Mouse (Mus musculus) brain, adult 2 months (tissue): ENCODE data around the gene Zdhhc6.

Source experiments
- DNase-seq: peaks from one replicate; pipeline ENCODE4 v3.0.0; 2011; ENCODE audit warnings: low read depth, low spot score

Gene Zdhhc6

DNA sequence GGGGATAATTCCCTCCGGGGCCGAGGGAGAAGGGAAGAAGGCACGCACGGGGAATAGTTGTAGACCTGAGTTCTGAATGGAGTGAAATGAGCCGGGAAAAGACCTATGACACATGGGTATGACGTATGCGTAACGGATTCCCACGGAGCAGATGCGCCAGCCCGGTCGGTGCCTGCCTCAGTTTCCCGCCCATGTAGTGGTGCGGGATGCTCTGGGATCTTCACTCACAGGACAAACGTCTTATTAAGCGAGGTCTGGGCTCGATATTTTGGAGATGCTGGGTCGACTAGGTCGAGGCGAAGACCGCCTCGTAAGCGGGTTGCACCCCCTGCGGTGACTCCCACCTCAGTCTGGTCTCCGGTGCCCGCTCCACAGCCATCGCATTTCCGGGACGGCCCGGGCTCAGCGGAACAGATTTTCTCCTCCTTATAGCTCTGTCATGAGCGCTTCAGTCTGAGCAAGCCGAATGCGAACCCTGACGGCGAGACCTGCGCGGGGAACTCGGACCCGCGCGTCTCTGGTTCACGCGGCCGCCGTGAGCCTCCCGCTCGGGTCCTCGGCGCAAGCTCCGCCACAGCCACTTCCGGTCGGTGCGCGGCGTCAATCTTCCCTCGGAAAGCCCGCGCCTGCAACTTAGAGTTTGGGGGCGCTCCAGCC, at the start of gene Zdhhc6:
Gene Zdhhc6, minus strand, starts transcription at position 581 of the 657 bp plus-strand sequence.
- DNase-seq = no peak

- peak; percentile 80 for DNase-seq
Measured at GRCm38 (mm10) chr19:55362606-55363005, 46.8 kb upstream of the Zdhhc6 start.

DNA sequence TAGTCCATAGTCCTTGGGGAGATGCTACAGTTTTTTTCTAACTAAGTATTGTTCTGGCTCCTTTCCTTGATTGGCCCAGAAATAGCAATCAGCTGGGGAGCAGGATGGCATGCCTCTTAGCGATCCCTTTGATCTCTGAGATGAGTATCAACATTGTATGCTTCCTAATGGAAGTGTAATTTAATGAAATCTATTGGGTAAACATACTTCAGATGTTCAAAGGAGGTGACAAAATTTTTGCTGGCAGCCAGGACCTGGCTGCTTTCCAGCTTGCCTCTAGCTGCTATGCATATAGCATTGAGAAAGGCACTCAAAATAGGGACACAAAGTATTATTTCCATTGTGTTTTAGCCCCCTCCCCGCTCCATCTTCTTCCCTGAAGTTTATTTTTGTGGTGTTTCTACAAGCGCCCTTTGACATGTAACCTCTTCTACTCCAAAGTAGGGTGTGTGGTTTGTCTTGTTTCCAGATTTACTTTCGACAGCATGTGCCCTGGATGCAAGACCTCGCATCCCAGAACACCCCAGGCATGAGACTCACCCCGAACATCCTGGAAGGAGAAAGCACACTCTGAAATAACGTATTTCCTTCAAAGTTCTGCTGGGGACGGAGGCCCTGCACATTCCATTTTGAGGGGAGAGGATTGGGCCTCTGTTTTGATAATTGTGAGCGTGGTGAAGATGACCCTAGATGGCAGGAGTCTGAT, 35.0 kb upstream of the Zdhhc6 start:
- DNase-seq = no peak

GRCm38 (mm10) chr19:55348187-55348586, 32.4 kb upstream of the Zdhhc6 start:
- no peak for DNase-seq

- no peak for DNase-seq
Measured at GRCm38 (mm10) chr19:55343274-55343673, 27.4 kb upstream of the Zdhhc6 start.

DNA sequence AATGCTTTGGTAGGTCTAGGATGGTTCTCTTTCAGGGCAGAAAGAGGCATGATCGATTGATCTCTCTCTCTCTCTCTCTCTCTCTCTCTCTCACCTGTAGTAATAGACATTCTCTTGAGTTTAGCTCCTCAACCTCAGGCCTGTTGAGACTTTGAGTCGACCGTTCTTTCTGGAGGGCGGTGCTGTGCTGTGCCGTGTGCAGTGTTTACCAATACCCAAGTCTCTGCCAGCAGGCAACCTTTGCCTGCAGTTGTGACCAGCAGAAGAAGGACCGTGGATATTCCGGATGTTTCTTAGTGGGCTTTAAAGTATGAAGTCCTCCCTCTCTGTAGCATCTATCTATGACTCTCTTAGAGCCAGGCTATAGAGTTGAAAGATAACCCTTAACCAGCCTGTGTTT, 26.6 kb upstream of the Zdhhc6 start:
- DNase-seq = no peak

DNA sequence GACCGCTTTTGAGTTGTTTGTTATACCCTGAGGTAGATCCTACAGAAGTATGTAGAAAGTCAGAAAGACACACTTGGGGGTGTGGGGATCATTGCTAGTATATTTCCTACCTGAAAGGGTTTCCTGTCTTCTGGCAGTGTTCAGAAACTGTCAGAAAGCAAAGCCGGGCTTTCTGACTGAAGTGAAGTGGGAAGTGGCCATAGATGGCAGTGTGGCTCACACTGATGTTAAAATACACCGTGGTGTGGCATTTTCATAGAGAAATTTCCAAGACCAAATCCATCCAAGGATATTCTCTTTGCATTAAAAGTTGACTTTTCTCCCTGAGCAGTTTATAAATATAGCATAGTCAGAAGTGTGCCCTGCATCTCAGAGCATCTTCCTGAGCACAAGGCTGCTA, 25.5 kb upstream of the Zdhhc6 start:
- peak; percentile 39 for DNase-seq

DNA sequence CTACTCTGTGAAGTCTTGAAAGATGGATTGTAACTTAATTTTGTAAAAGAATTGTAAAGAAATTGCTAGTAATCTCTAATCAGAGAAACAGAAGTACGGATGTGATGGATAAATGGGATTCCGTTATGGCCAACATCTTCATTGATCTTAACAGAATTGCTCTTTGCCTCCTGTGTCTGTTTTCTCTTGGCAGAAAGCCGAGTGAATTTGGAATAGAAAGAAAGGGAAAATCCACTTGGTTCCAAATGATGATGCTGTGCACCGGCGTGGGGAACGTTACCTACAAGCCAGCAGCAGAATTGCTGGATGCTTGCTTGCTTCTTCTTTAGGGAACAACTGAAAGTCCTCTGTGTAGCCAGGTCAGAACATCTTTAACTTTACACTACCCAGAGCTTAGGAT, 24.7 kb upstream of the Zdhhc6 start:
- DNase-seq = no peak

GRCm38 (mm10) chr19:55337664-55338063, 21.8 kb upstream of the Zdhhc6 start:
- peak; percentile 50 for DNase-seq

- DNase-seq = peak; percentile 61
Measured at GRCm38 (mm10) chr19:55337066-55337465, 21.2 kb upstream of the Zdhhc6 start.

DNA sequence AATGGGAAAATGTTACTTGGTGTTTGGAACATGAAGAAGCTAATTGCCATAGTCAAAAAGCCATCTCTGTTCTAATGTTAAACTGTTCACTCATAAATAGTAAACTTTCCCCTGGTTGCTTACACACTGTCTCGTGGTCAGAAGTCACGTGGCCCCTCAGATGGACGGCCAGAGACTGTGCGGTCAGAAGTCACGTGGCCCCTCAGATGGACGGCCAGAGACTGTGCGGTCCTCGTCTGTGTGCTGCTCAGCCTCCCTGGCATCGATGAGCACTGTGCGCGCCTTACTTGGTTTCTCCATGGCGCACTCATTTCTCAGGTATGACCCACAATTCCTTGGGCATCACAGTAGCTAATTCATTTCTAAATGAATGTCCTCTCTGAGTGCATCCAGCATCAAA, 20.6 kb upstream of the Zdhhc6 start:
- DNase-seq = no peak

DNA sequence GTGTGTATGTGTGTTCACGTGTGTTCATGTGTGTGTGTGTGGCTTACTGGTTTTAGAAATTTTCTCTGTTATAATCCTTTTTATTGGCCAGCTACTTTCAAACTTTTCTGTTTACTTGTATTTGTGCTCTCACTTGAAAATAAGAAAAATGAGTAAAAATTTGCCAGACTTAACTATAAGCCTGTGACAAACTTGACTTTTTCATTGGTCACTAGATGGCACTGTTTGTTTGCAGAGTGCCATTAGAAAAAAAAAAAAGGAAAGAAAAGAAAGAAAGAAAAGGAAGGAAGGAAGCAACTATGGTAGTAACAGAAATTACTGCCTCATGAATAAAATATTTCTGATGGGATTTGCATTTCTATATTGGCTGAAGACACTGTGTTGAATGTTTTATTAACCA, 20.0 kb upstream of the Zdhhc6 start:
- DNase-seq = peak; percentile 54

DNA sequence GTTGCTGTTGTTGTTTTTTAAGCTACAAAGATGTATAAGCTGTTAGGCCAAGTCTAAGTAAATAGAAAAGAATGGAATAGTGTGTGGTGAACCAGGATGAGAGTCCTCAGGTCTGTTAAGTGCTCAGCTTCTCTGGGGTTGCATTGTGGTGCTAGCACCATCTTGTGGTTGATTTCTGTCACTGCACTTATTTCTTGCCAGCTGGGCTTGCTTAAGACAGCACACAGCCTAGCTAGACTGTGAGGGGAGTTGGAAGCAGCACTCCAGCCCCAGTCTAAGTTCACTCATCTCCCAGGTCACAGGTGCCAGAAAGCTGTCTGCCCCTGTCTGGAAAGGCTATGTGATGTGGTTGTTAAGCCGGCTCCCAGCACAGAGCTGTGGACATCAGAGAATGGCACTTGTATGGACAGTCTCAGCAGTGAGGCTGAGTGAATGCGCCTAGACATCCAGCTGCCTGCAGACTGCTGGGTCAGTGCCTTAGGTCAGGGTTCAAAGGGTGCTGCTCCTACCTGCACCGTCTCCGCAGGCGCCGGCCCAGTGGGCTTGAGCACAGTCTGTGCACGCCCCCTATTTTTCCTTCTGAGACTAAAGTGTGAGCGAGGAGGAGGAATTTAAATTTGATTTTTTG, 16.9 kb upstream of the Zdhhc6 start:
- DNase-seq = peak; percentile 91

DNA sequence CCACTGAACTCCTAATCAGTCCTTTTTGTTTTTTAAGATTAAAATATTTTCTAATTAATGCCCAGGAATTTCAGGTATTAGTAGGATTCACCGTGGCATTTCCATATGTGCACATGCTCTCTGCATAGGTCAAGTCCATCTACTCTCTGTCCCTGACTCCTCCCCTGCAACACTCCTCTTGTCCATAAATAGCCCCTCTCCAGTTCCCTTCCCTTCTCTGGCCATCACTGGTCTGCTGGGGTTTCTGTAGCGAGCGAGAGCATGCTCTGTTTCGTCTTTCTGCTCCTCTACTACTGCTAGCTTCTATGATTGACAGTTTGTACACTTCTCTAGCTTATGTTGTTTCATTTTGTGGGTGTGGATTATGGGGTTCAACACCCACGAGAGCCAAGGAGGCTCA, 15.9 kb upstream of the Zdhhc6 start:
- no peak for DNase-seq

DNA sequence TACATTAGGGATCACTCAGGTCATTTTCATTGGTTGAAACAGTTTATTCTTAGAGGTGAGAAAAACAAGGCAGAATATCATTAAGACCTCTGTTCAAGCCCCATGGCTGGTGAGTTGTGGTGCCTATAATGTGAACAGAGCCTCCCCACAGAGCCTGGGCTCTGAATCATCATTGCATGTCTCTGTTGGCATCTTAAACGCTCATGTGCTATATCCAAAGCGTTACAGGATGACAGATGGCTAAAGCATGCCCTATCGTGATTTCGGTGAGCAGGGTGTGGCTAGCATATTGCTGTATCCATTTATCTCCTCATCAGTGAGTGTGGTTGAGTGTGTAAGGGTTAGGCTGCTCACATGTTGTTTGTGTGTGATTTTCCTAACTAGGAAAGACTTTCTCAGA, 11.7 kb upstream of the Zdhhc6 start:
- DNase-seq = peak; percentile 67

DNA sequence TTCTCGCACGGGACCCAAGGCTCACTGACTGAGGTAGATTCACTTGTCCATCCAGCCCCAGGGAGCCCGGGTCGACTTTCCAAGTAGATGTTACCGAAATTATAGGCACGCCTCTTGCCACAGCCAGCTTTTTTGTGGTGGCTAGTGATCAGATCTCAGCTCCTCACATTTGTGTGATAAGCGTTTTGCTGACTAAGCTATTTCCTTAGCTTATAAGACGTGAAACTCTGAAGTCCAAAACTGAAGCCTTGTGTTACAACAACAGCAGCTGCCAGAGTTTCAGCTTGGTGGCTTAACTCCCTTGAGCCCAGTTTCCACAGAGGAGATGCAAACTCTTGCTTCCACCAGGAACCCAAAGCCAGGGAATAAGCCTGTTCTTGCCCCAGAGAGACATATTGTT, 6.8 kb upstream of the Zdhhc6 start:
- DNase-seq = no peak

- DNase-seq = no peak
Measured at GRCm38 (mm10) chr19:55319521-55319920, 3.7 kb upstream of the Zdhhc6 start.

DNA sequence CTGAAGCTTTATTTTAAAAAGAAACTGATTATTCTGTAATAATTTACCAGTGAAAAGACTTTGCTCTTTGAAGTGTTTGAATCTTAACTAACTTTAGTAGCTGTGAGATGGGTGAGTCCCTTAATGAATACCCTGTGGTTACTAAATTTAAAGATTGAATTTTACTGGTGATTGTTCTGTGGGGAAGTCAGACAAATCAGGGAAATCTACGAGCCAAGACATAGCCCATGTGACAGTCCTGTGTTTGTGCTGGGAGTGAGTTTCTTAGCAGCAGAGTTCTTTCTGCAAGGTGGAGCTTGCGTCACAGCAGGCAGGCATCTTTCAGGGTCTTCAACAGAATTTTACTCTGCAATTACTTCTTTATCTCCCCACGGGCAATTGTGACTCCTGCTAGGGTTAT, 3.2 kb upstream of the Zdhhc6 start:
- DNase-seq = no peak

GRCm38 (mm10) chr19:55316901-55317300, 1.1 kb upstream of the Zdhhc6 start:
- DNase-seq = no peak

DNA sequence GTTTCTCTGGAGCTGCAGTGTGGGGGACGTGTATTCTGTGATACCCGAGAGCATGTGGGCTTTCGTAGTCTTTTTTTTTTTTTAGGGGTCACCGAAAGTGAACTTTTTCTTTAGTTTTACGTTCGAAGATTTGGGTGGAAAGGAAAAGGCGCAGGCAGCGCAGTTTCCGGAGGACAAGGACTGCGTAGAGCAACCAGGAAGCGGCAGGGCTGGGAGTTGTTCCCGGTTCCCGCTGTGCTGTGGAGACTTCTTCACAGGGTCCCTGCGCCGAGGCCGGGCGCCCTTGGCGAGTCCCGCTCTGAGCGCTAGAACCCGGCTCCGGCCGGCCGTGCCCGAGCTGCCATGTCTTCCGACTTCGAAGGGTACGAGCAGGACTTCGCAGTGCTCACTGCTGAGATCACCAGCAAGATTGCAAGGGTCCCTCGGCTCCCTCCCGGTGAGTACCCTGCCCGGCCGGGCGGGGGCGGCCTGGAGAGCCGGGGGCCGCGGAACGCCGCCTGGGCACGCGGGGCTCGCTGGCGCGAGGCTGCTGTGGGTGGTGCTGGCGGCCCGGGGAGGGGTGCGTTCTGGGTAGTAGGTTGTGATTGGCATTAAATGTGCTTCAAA, 380 bp upstream of the Zdhhc6 start, which contains the start of gene Vti1a:
Gene Vti1a, plus strand, starts transcription at position 187 of the 606 bp plus-strand sequence.
- DNase-seq = peak; percentile 98

- DNase-seq = no peak
Measured at GRCm38 (mm10) chr19:55313649-55314048, 2.2 kb downstream of the Zdhhc6 start.

DNA sequence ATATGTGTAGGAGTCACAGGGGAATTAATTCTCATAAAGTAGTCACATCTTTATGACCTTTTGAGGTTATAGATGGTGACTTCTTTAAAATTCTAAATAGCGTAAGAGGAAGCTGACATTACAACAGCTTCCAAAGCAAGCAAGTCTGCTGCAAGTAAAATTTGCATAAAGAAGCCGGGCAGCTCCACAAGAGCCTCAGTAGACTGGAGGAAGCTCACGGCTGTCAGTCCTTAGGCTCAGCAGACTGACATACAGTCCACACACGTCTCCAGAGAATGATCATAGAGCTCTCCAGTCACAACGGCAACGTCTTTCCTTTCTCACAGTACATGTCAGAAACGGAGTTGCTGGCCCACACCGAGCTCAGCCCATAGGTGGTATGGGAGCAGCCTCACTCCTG, 4.0 kb downstream of the Zdhhc6 start:
- no peak for DNase-seq
